Mouse (Mus musculus) adrenal gland, postnatal 14 days (tissue): ENCODE data around the gene Stx6. TPM values are rescaled to one million over a fixed set of nuclear protein-coding genes. Genes with fewer than 3 reads are reported as not detected.

Experiments
- DNase-seq: peaks from one replicate; pipeline ENCODE4 v3.0.0; 2021; ENCODE audit warnings: mixed read lengths
- total RNA-seq: library from RNA; stranded (reverse); gene quantifications from 2 replicates; pipeline ENCODE4 v1.2.3, GENCODE M21; 2021

Gene Stx6
- total RNA-seq, 1 experiment from 2014 or later, result 48.4 TPM

DNA sequence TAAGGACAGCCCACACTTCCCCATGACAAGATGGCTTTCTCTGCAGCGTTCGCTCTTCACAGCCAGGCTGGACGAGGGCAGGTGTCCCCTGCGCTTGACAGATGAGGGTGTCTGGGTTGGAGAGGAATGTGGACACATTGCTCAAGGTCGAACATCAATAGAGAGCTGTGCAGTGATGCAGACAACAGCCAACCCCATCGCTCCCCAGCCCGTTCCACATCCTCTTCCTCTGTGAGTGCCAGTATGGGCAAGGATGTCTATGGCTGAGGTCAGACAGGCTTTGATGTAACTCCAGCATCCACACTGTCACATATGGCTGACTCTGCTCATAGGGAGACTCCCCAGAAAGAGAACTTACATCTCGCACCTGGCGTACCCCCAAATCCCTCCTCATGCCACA is 74.9 kb downstream of the Stx6 start:
- peak; percentile 40 for DNase-seq

DNA sequence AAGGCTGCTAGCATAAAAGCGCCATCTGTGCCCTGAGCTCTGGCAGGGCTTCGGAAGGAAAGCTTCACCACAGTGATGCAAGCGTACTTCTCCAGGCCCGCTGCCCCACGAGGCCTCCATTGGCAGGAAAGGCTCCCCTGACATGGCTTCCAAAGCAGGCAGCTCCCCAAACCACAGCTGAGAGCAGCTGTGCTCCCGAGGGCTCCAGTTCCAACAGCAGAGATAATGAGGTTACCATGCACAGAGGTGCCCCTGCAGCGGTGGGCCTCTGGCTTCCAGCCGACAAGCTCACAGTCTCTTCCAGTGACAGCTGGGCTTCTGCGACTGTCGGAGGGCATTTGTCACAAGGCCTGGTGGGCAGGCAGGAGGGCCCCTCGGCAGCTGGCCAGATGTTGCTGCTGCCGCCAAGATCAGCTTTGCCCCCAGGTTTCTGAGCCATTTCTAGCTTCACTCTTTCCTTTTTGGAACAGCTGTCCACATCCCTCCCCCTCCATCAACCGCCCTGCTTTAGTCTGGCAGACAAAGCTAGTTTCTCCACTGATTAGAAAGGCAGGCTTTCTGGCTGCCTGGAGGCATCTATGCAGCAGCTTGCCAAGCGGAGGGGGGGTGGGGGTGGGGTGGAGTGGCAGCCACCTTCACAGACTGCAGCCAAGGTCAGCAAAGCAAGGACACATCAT is 75.6 kb downstream of the Stx6 start:
- peak; percentile 83 for DNase-seq

DNA sequence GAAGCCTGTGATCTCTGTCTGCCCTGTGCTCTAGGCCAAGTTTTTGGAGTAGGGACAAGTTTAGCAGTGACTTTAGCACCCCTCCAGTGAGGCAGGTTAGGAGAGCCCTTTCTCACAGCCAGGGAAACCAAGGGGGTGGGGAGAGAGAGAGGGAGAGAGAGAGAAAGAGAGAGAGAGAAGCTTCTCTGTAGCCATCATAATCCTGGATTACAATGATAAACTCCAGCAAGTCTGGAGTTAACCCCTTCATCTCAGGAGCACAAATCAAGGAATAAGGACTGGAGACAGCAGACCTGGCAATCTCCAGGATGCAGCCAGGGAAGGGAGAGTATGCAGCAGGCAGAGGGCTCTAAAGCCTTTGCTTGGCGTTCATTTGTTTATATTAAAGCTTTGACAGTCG is 77.1 kb downstream of the Stx6 start:
- no peak for DNase-seq

DNA sequence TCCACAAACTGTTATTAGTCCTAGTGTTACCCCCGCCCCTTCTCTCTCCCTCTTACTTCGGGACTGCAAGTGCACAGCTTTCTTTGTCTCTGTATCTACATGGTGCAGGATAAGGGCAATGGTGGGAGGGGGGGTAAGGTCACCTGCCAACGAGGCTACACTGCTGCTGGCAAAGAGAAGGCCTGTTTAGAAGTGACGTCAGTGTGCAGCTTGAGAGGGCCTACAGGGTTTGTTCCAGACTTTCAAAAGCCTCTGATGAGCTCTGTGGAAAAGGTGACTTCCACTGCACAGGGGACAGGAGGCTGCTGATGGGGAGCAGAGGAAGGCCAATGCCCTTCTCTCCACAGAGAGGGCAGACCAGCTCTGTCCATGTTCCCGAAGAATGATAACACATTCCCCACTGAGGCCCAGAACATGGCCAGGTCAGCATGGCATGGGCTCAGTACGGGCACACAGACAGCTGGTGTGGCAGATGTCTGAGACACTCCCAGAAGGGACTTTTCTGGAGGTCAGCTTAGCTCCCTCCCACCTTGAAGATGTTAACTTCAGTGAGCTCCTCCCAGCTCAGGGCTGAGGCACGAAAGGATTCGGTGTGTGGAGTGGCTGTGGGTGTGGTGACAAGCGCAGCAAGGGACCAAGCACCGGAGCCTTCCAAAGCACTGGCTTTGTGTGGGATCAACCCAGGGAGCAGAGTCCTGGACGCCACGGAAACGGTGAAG is 78.0 kb downstream of the Stx6 start:
- DNase-seq, result no peak

DNA sequence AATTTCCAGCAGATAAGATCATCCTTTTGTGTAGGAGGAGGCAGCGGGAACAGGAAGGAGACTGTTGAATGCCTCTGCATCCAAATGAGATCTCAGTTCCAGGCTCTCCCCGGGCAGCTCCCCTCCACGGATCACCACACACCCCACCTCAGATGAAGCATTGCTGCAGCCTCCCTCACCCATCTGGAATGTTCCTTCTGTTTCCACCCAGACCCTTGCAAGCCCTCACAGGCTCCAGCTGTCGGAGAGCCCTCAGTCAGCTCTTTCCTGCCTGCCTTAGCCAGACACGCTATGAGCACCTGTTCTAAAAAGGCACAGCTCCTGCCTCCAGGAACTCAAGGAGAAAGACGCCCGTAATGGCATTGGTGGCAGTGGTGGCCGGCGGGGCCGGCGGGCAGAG is 78.9 kb downstream of the Stx6 start:
- DNase-seq, result no peak

DNA sequence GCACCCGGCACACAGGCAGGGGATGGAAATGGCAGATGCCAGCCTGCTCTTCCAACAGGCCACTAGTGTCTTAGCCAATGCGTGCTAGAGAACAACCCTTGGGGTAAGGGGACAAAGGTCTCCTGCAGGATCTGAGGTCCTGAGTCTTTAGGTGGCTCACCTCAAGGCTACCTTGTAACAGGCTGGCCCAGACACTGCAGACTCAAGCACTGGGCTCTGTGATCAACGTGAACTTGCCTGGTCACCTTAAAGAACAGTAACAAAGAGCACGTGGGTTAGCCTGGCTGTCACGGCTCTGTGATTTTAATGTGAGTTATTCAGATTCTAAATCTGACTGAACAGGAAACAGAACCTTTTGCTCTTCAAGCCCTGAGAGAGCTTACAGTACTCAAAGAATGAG is 79.6 kb downstream of the Stx6 start:
- DNase-seq, result no peak

DNA sequence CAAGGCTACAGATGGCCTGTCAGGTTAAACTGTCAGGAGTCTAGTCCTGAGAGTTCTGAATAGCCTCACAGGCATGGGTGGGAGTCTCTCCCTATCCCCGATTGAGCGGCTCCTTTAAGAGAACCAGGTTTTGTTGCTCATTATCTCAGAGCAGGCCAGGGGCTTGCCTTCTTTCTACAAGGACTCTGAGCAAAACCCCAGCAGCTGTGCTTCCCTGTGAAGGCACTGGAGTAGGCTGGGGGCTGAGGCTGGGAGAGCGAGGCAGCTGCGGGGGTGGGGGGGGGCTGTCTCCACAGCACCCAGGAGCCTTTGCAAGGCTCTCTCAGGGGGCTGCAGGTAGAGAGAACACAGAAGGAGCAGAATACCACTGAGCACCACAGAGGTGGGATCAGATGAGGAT is 80.7 kb downstream of the Stx6 start:
- no peak for DNase-seq

DNA sequence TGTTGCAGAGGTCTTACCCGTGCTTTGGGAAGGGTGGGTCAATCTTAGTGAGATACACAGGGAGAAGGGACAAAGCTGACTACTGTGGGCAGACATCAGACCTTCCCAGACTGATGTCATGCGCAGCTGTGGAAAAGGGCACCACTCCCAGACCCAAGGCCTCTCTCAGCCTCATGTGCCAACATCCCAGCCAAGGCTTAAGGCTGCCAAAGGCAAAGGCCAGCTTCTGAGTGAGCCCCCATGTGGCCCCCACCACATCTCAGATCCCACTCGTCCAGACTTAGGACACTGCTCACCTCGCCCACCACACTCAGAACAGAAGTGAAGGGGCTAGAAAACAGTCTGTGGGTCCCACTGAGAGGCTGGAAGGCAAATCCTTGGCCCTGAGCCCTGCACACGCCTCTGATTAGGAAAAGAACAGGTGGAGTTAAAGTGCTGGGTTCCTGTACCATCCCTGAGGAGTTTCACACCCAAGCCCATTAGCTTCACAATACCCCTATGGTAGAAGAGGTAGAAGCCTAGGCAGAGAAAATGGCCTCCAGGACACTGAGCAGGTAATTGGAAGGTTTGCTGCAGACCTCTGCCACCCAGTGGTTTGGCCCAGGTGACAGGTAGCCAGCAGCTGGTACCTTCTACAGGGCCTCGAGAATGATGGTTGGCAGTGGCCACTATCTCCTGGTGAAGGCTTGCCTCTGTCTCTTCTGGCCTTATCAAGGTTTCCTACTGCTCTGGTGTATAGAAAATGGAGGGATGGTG is 81.6 kb downstream of the Stx6 start:
- peak; percentile 88 for DNase-seq

DNA sequence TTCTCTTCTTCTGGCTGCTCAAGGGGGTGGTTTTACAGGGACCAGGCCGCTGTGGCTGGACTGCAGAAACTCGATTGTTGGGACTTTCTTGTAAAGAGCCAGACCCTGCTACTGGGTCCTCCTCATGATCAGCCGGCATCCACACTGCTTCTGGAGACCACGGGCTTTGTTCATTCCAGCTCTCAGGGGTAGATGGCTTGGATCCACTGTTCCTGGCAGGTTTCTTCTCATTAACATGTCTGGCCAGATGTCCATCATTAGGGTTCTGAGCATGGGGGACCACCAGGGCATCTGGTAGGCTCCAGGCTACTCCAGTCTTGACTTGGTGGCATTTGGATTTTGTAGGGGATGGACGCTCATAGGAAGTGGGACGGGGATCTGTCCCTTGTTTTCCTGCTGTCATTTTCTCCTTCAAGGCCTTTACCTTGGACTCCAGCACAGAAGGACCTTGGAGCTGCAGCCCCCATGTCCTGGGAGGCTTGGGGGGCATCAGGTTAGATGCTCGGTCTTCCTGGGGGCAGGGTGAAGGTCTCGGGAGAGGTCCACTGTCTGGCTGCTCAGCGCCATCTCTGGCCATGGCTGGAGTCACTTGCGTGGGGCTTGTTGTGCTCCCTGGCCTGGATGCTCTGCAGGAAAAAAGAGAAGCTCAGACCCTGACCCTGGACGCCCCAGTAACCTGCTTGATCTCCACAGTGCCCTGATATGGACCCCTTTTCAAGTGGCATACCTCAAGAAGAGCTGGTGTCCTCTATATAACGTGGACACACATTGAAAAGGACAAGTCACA is 83.4 kb downstream of the Stx6 start:
- peak; percentile 47 for DNase-seq

DNA sequence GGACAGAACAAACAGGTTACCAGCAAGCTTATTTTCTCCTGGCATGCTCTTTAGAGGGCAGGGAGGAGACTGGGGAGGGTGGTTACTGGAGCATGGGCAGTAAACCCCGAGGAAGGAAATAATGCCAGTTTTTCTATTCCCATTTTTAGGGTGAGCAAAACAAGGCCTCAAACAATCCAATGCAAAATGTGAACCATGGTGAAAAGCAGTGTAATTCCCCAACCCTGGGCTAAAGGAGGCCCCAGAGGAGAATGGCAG is 83.9 kb downstream of the Stx6 start:
- no peak for DNase-seq

DNA sequence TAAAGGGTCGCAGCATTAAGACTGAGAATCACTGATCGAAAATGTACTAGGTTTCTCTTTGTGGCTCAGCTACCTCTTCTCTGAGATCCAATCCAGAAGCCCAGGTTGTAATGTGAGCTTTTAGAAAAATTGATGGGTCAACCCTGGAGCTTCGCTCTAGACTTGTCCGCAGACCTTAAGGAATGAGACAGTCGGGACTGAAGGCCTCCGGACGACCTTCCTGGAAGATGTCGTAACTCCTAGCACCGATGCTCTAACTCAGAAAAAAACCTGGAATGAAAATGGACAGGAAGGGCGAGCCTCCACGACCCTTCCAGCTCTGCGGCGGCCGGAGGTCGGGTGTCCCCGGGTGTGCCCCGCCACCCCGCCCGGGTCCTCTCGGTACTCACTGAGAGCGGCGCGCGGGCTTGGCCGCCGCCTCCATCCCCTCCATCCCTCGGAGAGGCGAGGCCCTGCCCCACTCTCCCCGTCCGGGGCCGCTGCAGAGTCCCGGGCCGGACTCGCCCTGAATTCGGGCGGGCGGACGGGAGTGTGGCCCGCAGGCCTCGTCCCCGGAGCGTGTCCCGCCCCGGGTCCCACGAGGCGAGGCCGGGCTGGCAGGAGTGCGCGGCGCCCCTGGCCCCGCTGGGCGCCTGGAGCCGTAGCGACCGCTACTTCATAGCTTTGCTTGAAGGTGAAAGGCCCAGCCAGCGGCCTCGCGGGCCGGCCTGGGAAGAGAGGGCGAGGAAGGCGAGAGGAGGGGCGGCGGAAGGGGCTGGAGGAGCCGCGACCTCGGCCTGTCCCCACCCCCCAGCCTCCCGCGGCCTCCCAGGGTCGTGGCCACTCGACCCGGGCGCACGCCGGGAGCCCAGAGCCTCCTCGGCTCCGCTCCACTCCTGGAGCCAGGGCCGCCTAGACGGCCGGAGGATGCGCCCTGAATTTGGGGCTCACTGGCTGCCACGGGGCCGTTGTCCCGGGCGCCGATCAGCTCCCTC is 85.6 kb downstream of the Stx6 start, which contains the start of gene BC034090:
Gene BC034090, minus strand, starts transcription at position 648 of the 974 bp plus-strand sequence.
- peak; percentile 86 for DNase-seq

DNA sequence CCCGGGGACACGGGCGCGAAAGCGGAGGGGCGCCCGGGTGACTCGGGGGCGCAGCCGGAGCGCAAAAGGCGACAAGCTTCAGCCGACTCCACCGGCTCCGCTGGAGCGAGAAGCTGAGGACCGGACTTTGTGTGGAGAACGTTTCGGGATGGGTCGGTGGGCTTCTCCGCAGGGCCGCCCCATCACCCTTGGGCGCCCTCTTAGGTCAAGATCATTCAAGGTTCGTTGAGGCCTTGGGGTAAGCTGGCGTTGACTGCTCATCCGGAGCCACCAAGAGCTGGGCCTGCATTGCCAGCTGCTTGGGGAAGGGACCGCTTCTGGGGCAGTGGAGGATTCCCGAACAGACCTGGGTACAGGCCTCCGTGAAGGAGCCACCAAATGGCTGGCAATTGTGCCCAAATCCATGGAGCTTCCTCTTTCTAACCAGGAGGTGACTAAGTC is 86.3 kb downstream of the Stx6 start:
- DNase-seq, result peak; percentile 68

DNA sequence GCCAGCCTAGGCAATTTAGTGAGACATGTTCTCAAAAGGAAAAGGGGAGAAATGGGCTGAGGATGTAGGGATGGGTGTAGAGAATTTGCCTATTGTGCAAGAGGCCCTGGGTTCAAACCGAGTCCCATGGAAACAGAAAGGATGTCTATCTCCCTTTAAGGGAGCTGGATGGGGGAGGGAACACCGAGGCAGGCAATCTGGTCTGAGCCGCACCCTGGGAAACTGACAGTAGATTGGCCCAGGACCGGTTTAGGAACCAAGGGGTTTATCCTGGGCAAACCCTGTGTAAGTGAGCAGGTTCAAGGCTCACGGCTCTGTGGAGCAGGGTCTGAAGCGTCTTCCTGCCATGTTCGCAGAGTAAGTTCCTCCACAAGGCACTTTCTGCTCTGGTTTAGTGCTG is 87.0 kb downstream of the Stx6 start:
- DNase-seq, result no peak

DNA sequence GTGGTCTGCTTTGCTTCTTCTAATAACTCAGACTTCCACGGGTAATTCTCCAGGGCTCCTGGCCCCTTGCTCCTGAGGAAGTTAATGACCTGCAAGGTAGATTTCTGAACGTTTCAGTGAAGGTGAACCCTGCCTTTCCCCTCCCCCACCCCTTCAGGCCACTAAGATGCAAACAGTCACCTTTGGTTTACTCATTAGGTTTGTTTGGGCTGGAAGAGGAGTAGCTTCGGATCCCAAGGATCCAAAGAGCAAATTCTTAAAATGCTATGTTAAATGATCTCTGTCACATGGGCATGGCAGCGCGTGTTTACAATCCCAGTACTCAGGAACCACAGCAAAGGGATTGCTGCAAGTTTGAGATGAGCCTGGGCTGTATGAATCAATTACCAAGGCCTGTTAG is 88.9 kb downstream of the Stx6 start:
- DNase-seq, result no peak

DNA sequence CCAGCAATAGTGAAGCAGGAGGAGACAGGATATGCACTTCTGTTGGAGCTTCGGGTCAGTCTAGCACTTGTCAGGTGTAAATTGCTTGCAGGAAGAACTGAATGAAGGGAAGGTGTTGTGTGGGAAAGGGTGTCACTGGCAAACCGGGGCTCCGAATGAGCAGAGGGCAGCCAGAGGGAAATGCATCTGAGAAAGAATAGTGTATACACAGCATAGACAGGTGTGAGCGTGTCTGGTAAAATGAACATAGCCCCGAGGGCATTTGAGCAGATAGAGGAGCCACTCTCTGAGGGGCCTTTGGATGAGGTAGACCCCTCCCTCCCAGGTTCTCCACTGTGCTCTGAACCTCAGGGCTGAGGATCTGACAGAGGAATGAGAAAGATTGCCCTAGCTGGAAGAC is 89.5 kb downstream of the Stx6 start:
- DNase-seq, result no peak

DNA sequence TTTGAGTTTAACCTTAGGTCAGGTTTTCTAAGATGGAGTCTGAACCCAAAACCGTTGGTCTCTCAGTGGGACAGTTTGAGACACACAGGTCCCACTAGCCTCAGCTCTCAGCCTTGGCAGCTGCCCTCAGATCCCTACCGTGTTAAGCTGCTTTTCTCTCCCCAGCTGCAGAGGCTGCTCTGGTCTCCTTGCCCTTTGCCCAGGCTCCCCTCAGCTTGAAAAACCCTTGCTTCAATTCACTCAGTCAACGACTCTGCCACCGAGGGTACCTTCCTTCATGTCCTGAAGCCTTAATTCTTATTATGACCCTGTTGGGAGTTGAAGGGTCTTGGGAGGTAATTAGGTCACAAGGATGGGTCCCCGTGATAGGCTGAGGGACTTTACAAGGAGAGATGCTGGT is 91.4 kb downstream of the Stx6 start:
- DNase-seq, result no peak

DNA sequence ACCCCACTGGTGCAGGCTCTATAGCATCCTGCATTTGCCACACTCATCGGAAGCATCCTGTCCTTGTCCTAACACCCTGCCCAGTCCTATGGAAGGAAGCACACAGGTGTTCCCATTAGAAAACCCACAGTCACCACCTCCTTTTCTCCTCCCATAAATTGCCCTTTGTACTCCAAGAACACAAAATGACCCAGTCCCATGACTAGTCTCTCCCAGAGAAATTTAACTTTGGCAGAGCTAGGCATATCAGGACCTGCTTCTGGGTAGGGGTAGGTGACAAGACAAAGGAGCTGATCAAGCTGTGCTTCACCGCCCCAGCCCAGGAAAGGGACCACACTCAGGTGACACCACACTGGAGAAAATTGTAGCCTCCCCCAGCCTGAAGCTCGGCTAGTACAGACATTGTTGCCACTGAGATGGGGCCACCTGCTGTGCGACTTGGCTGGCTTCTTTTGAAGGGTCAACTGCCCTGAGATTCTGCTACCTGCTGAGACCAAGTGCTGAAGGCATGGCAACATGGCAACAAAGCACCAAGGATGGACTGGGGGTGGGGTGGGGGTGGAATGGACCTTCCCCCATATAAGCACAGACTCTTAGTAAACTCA is 92.1 kb downstream of the Stx6 start:
- no peak for DNase-seq

DNA sequence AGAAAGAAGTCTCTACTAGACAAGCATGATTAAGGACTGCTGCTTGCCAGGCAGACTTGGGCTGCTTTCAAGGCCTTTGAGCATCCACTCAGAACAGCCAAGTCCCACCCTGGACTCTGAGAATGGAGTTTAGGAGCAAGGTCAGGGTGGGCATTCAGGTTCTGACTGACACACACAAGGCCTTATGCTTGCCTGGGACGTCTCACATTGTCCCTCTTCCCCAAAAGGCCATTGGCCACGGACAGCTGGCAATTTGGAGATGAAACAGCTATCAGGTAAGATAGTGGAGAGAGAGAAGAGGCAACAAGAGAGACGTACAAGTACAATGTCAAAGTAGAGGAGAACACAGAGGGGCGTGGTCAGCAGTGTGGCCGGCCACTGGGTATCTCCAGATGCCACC is 93.1 kb downstream of the Stx6 start:
- no peak for DNase-seq

DNA sequence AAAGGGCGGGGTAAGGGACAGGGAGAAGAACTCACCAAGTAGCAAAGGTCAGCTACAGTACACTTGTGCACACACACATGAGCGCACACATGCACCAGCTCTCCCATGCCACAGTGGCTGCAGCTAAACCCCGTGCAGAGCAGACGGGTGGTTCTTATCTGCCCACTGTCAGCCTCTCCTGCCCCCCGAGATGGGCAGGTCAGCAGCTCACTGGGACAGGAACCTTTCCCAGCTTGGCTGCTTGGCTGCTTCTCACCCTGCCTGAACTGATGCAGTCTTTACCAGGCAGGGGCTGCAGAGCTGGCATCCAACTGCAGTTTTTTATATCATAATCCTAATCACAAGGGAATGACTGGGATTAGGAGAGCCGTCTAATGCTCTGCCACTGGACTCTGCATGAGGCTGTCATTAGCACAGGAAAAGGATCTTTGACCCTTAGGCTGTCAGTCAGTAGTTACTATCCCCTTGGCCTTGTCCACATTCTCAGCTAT is 94.2 kb downstream of the Stx6 start:
- DNase-seq, result no peak

DNA sequence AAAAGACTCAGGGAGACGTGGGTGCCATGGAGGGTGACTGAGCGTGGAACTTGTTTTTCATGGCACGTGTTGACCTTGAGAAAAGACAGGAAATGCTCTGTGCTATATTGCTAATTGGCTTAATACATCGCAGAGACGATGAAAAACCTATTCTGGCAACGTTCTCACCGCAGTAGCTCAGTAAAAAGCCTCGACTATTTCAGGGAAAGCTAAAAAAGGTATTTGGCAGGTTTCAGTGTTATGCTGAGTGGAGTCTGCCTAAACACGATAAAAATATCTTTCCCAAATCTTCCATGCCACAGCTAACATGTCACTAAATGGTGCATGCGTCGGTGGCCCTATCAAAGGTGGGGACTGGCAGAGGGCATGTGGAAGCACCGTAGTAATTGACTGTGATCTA is 94.6 kb downstream of the Stx6 start:
- no peak for DNase-seq

DNA sequence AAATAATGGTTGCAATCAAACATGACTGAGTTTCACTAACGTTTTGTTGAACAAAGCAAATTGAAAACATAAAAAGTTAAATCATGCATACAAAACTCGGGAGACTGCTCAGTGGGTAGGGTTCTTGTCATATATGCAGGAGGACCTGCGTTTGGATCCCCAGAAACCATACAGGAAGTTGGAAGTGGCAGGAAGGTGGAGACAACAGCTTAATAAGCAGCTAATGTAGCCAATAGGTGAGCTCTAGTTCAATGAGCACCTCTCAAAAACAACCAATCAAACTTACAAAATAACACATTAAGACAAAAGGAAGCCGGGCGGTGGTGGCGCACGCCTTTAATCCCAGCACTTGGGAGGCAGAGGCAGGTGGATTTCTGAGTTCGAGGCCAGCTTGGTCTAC is 95.8 kb downstream of the Stx6 start:
- DNase-seq, result no peak
